Mouse (Mus musculus) gastrocnemius, adult 8-10 months (tissue): ENCODE data around the gene Hoxa1. TPM values are rescaled to one million over a fixed set of nuclear protein-coding genes. Genes with fewer than 3 reads are reported as not detected.

ENCODE experiments used
- DNase-seq, 2 experiments: peaks; one replicate each; pipeline ENCODE4 v3.0.0; 2022; ENCODE audit warnings: low spot score in 2 of 2
- total RNA-seq, 4 experiments: library from RNA; stranded (reverse); gene quantifications; 2 replicates each; pipeline ENCODE4 v1.2.4; 2022

Hoxa1 gene
- total RNA-seq, 4 experiments from 2014 or later = 0.16 to 0.17 TPM; not detected in 2

- DNase-seq = no peak
Measured at GRCm38 (mm10) chr6:52159979-52160378, 1.9 kb upstream of the Hoxa1 start.

GRCm38 (mm10) chr6:52159164-52159761 is 1.1 kb upstream of the Hoxa1 start:
- no peak for DNase-seq

GRCm38 (mm10) chr6:52157466-52158275 is 446 bp downstream of the Hoxa1 start:
- DNase-seq = no peak

- no peak for DNase-seq
Measured at GRCm38 (mm10) chr6:52156551-52157200, 1.4 kb downstream of the Hoxa1 start.

- DNase-seq = no peak
Measured at GRCm38 (mm10) chr6:52155471-52155870, 2.6 kb downstream of the Hoxa1 start.

- DNase-seq = no peak
Measured at GRCm38 (mm10) chr6:52154044-52154443, 4.1 kb downstream of the Hoxa1 start.

GRCm38 (mm10) chr6:52153270-52153669 is 4.8 kb downstream of the Hoxa1 start:
- DNase-seq = no peak

- no peak for DNase-seq
Measured at GRCm38 (mm10) chr6:52152226-52153193, 5.6 kb downstream of the Hoxa1 start.

- no peak for DNase-seq
Measured at GRCm38 (mm10) chr6:52151571-52151970, 6.5 kb downstream of the Hoxa1 start.

- DNase-seq = no peak
Measured at GRCm38 (mm10) chr6:52150401-52150966, 7.6 kb downstream of the Hoxa1 start.

GRCm38 (mm10) chr6:52139115-52139514 is 19.0 kb downstream of the Hoxa1 start:
- no peak for DNase-seq

- DNase-seq = no peak
Measured at GRCm38 (mm10) chr6:52138576-52138975, 19.5 kb downstream of the Hoxa1 start.

GRCm38 (mm10) chr6:52137841-52138535 is 20.1 kb downstream of the Hoxa1 start:
- DNase-seq = no peak

GRCm38 (mm10) chr6:52123673-52124072 is 34.4 kb downstream of the Hoxa1 start:
- DNase-seq = no peak

- DNase-seq = no peak
Measured at GRCm38 (mm10) chr6:52121173-52121572, 36.9 kb downstream of the Hoxa1 start.

GRCm38 (mm10) chr6:52118903-52119635 is 39.0 kb downstream of the Hoxa1 start:
- DNase-seq = no peak

GRCm38 (mm10) chr6:52115899-52116298 is 42.2 kb downstream of the Hoxa1 start:
- DNase-seq = no peak

- no peak for DNase-seq
Measured at GRCm38 (mm10) chr6:52111846-52112245, 46.3 kb downstream of the Hoxa1 start.

GRCm38 (mm10) chr6:52107400-52107799 is 50.7 kb downstream of the Hoxa1 start:
- no peak for DNase-seq

GRCm38 (mm10) chr6:52106716-52107115 is 51.4 kb downstream of the Hoxa1 start:
- no peak for DNase-seq
